Mouse (Mus musculus) midbrain, embryonic 11.5 days (tissue): ENCODE results near the gene Nckipsd. TPM values are rescaled to one million over a fixed set of nuclear protein-coding genes. Genes with fewer than 3 reads are reported as not detected.

Experiments used
- ATAC-seq: fragments of 200-750 bp; cut with Nextera tagmentation; 2 replicates; pipeline ENCODE4 v1.8.0; 2017; ENCODE audit warnings: moderate TSS enrichment, moderate library complexity; ENCODE audit not compliant: low FRiP score
- DNase-seq: peaks from one replicate; pipeline ENCODE4 v3.0.0; 2015; ENCODE audit warnings: low spot score; ENCODE audit errors: missing footprints
- H3K27ac ChIP-seq: fragments of 300-500 bp; sonication (generic); 2 replicates; pipeline ENCODE4 v1.5.1; 2014; ENCODE audit warnings: low read depth, low read length
- H3K27me3 ChIP-seq: fragments of 300-500 bp; sonication (generic); 2 replicates; pipeline ENCODE4 v1.6.1; 2014; ENCODE audit warnings: mild to moderate bottlenecking, low read length, moderate library complexity, mixed read lengths; ENCODE audit not compliant: control insufficient read depth, insufficient read depth
- H3K36me3 ChIP-seq: fragments of 300-500 bp; sonication (generic); 2 replicates; pipeline ENCODE4 v1.6.1; 2014; ENCODE audit warnings: mild to moderate bottlenecking, low read length, moderate library complexity, mixed read lengths; ENCODE audit not compliant: control insufficient read depth, insufficient read depth
- H3K4me1 ChIP-seq: fragments of 300-500 bp; sonication (generic); 2 replicates; pipeline ENCODE4 v1.6.1; 2014; ENCODE audit warnings: low read length; ENCODE audit not compliant: control insufficient read depth, insufficient read depth
- H3K4me2 ChIP-seq: fragments of 300-500 bp; sonication (generic); 2 replicates; pipeline ENCODE4 v1.6.1; 2014; ENCODE audit warnings: mild to moderate bottlenecking, moderate library complexity
- H3K4me3 ChIP-seq: fragments of 300-500 bp; sonication (generic); 2 replicates; pipeline ENCODE4 v1.5.1; 2014; ENCODE audit warnings: low read depth, low read length
- H3K9ac ChIP-seq: fragments of 300-500 bp; sonication (generic); 2 replicates; pipeline ENCODE4 v1.6.1; 2014; ENCODE audit warnings: low read length
- H3K9me3 ChIP-seq: fragments of 300-500 bp; sonication (generic); 2 replicates; pipeline ENCODE4 v1.6.1; 2016; ENCODE audit warnings: low read length; ENCODE audit not compliant: control insufficient read depth
- WGBS: fragments of 180-500 bp; shearing (Covaris S2); extraction: QIAGEN DNeasy Blood & Tissue Kit; methylation state at CpG from one replicate; pipeline ENCODE4 v1.1.7; 2014; 5-methylcytosine and 5-hydroxymethylcytosine counted together
- polyA plus RNA-seq: library from polyadenylated mRNA; unstranded; fragments of >200 nt; fragmentation: Nextera tagmentation; extraction: Ambion mirVana; gene quantifications from 2 replicates; pipeline ENCODE4 v1.2.1, GENCODE M21; 2014

Gene Nckipsd
- polyA plus RNA-seq, 1 experiment from 2014 or later: 8.3 TPM

DNA sequence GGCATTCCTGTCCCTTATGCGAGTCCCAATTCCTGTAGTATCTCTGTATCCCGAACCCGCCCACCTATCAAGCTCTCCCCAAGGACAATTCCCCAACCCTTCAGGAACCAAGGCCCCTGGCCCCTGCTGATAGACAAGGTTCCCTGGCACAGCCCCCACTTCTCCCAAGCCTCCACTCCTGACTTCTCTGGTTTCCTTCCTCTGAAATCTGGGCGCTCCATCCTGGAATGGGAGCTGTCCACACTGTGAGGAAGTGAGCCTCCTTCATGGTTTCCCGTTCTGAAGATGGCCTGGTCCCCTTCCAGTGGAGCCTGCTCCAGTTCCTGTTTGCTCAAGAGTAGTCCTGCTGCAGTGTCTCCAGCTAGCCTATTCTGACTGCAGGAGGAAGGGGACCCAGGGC, 1.0 kb downstream of the Nckipsd start:
- H3K36me3 ChIP-seq: peaks cover 26% of the 10 kb centered on the region
- peaks cover 5% of the 10 kb centered on the region; the same call in 1 of the 2 replicates for H3K4me1 ChIP-seq
- H3K4me3 ChIP-seq: 0 out of 2 replicates have a peak overlapping the region, but pooled peaks have one; percentile 77
- no peaks in the 10 kb centered on the region for H3K9me3 ChIP-seq
- peak overlapping the region; percentile 78 for H3K4me2 ChIP-seq
- no peak overlapping the region for H3K9ac ChIP-seq
- WGBS: 63% methylated on average over 5 of the region's 5 CpGs
- ATAC-seq: no peak
- H3K27ac ChIP-seq: no peak overlapping the region
- DNase-seq: no peak
- no peaks in the 10 kb centered on the region for H3K27me3 ChIP-seq

- H3K9me3 ChIP-seq: no peaks in the 10 kb centered on the region
- H3K27ac ChIP-seq: no peak overlapping the region
- H3K4me2 ChIP-seq: no peak overlapping the region
- H3K4me3 ChIP-seq: no peak overlapping the region
- WGBS: 90% methylated on average over 6 of the region's 6 CpGs
- ATAC-seq (no peak), DNase-seq (no peak)
- H3K36me3 ChIP-seq: peaks cover 21% of the 10 kb centered on the region
- peaks cover 5% of the 10 kb centered on the region; the same call in 1 of the 2 replicates for H3K4me1 ChIP-seq
- no peak overlapping the region for H3K9ac ChIP-seq
- H3K27me3 ChIP-seq: no peaks in the 10 kb centered on the region
Observed at GRCm38 (mm10) chr9:108809723-108810122, 1.6 kb downstream of the Nckipsd start.

DNA sequence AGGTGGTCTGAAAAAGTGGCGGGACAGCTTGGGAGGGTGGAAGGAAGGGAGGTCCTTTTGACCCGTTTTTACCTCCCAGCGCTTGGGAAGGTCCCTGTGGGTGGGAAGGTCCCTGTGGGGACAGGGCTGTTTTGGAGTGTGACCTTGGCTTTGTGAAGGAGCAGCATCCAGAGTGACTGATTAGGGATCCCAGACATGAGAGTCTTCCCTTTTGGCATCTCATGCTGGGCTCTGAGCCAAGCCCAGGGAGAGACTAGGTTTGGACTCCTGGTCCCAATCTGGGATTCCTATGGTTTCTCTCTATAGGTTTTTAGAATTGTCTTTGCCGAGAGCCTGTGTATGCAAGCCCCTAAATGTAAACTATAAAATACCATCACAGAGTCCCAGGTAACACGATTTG, 2.3 kb downstream of the Nckipsd start:
- H3K4me2 ChIP-seq: no peak overlapping the region
- H3K27ac ChIP-seq: no peak overlapping the region
- DNase-seq (no peak), ATAC-seq (no peak)
- peaks cover 24% of the 10 kb centered on the region for H3K36me3 ChIP-seq
- WGBS: 86% methylated on average over 5 of the region's 5 CpGs
- H3K27me3 ChIP-seq: no peaks in the 10 kb centered on the region
- H3K4me1 ChIP-seq: peaks cover 5% of the 10 kb centered on the region; the same call in 1 of the 2 replicates
- H3K9me3 ChIP-seq: no peaks in the 10 kb centered on the region
- H3K4me3 ChIP-seq: no peak overlapping the region
- no peak overlapping the region for H3K9ac ChIP-seq

DNA sequence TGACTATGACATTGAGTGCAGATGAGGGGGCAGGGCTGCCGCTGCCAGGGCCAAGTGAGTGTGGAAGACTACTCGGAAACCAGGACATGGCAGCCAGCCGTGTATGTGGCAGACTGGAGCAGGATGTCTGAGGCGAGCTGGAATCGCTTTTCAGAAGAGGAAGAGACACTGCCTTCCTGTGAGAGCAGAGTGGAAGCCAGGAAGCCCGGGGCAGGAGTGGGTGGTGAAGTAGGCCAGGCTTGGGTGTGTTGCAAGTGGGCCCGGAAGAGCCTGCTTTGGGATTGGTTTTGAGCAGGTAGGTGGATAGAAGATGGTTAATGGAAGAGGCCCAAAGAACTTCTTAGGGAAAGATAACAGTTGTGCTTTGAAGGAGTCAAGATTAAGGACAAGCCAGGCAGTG, 7.4 kb downstream of the Nckipsd start:
- Histone ChIP-seq H3K4me2 (no peak overlapping the region), H3K9ac (no peak overlapping the region), H3K36me3 (peaks cover 13% of the 10 kb centered on the region), H3K4me1 (no peaks in the 10 kb centered on the region), H3K27ac (no peak overlapping the region), H3K9me3 (no peaks in the 10 kb centered on the region), H3K4me3 (no peak overlapping the region), H3K27me3 (no peaks in the 10 kb centered on the region)
- DNase-seq: no peak
- no peak for ATAC-seq
- WGBS: 90% methylated on average over 7 of the region's 7 CpGs

DNA sequence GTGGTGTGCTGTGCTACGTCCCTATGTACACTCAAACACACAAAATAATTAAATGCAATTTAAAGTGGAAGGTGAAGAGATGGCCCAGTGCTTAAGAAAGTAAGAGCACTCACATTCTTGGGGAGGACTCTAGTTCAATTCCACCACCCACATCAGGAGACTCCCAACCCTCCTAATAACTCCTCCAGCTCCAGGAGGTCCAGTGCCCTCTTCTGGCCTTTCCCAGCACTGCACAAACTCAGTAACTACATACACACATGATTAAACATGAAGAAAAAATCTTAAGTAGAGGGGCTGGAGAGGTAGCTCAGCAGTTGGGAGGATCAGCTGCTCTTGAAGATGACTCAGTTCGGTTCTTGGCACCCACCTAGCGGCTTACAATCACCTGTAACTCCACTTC, 11.3 kb downstream of the Nckipsd start:
- ATAC-seq: no peak
- peaks cover 7% of the 10 kb centered on the region for H3K36me3 ChIP-seq
- no peak overlapping the region for H3K4me2 ChIP-seq
- 62% methylated on average over 3 of the region's 3 CpGs for WGBS
- peaks cover 10% of the 10 kb centered on the region for H3K27me3 ChIP-seq
- no peak overlapping the region for H3K4me3 ChIP-seq
- no peak overlapping the region for H3K27ac ChIP-seq
- no peaks in the 10 kb centered on the region for H3K4me1 ChIP-seq
- H3K9me3 ChIP-seq: no peaks in the 10 kb centered on the region
- DNase-seq: peak; percentile 93
- no peak overlapping the region for H3K9ac ChIP-seq

DNA sequence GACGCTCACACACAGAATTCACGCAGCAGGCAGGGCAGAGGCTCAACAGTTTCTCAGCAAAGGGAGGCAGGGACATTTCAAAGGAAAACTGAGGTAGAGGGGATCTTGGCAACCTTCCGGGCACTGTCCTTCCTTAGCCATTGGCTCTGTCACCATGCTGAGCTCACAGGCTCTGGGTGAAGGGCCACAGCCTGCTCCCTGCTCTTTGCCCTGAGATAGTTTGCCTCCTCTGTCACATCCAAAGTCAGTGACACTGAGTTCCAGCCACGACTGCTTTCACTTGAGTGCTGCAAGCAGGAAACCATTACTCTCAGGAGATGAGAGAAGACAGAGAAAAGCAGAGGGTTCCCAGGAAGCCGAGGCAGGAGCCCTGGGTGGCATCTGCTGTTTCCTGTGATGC, 11.9 kb downstream of the Nckipsd start:
- Histone ChIP-seq H3K27ac (no peak overlapping the region), H3K9ac (no peak overlapping the region), H3K36me3 (peaks cover 4% of the 10 kb centered on the region), H3K4me1 (0 out of 2 replicates have a peak, but pooled peaks cover 3% of the 10 kb centered on the region), H3K4me2 (no peak overlapping the region), H3K9me3 (no peaks in the 10 kb centered on the region), H3K4me3 (no peak overlapping the region), H3K27me3 (peaks cover 16% of the 10 kb centered on the region)
- ATAC-seq: no peak
- 65% methylated on average over 5 of the region's 5 CpGs for WGBS
- DNase-seq: no peak

DNA sequence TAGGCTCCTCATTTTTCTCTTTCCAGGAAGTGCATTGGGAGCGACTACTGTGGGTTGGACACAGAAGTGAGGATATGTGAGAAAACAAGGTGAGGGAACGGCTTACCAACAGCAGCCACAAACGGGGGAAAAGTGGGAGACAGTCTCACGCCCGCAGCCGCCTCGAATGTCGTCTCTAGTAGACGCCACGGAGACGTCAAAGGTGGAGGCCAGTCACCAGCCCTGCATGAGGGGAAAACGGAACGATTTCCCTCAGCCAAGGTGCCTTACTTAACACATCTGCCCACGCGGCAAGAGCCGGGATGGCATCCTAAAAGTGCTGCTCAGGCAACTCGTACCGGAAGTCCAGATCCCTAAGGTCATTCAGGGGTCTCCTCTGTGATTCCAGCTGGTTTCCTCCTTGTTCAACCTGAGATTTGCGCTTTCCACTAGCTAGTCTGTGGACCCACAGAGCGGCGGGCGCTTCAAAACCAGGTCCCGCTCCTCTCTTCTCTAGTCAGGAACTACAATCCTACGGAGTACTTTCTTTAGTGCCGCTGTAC, 16.0 kb downstream of the Nckipsd start:
- H3K36me3 ChIP-seq: no peaks in the 10 kb centered on the region
- H3K9ac ChIP-seq: peak overlapping the region; percentile 28; the same call in 1 of the 2 replicates
- peaks cover 21% of the 10 kb centered on the region for H3K4me1 ChIP-seq
- ATAC-seq (no peak), DNase-seq (peak; percentile 90)
- H3K9me3 ChIP-seq: no peaks in the 10 kb centered on the region
- peaks cover 43% of the 10 kb centered on the region for H3K27me3 ChIP-seq
- H3K4me2 ChIP-seq: peak overlapping the region; percentile 79
- peak overlapping the region; percentile 66 for H3K4me3 ChIP-seq
- 4% methylated on average over 25 of the region's 25 CpGs for WGBS
- no peak overlapping the region for H3K27ac ChIP-seq

GRCm38 (mm10) chr9:108824755-108825413, 16.7 kb downstream of the Nckipsd start:
- Histone ChIP-seq H3K9ac (peak overlapping the region; percentile 28; the same call in 1 of the 2 replicates), H3K4me3 (peak overlapping the region; percentile 66), H3K27me3 (peaks cover 48% of the 10 kb centered on the region), H3K27ac (peak overlapping the region; percentile 35; the same call in 1 of the 2 replicates), H3K9me3 (no peaks in the 10 kb centered on the region), H3K4me1 (peaks cover 21% of the 10 kb centered on the region), H3K4me2 (peak overlapping the region; percentile 79), H3K36me3 (no peaks in the 10 kb centered on the region)
- ATAC-seq: peak; percentile 83
- under 1% methylated on average over 31 of the region's 31 CpGs for WGBS
- DNase-seq: peak; percentile 97
